29 mouse cellular contexts compared by ENCODE assay signal in the genomic region with DNA sequence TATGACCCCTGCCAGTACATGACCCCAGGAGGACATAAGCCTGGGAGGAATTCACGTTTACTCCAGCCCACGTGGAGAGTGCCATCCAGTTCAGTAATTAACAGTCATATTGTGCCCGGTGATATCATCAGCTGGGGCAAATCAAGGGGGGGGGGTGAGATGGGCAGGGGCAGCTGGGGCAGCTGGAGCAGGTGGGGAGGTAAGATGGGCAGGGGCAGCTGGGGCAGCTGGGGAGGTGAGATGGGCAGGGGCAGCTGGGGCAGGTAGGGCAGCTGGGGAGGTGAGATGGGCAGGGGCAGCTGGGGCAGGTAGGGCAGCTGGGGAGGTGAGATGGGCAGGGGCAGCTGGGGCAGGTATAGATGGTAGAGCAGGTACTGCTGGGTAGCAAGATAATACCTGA. TPM values are rescaled to one million over a fixed set of nuclear protein-coding genes. Genes with fewer than 3 reads are reported as not detected.
"Had no signal": no experiment of that assay in that cellular context is flagged by ENCODE, and none has a peak within 500 bp of the region (broad histone marks: within the 10 kb centered on the region; RNA-seq: fewer than 3 reads in every experiment).

No protein-coding gene starts in this region.

RNA-seq across cellular contexts. Expression of a gene that starts 22.1 kb away (rescaled TPM):
- total RNA-seq: forebrain, postnatal 0 days; gastrocnemius, adult 18-20 months; gastrocnemius, postnatal 10 days; gastrocnemius, postnatal 25 days; gastrocnemius, postnatal 4 days; granulocyte monocyte progenitor cell, adult 5-6 weeks; heart, adult 18-20 months; heart, adult 8-10 months; heart, postnatal 10 days; heart, postnatal 25 days; heart, postnatal 4 days; layer of hippocampus, adult 8-10 months; layer of hippocampus, postnatal 14 days; layer of hippocampus, postnatal 36 days; left cerebral cortex, adult 18-20 months; left cerebral cortex, postnatal 14 days had no signal
- polyA plus RNA-seq: heart, embryonic 10.5 days; heart, embryonic 16.5 days; hindbrain, embryonic 12.5 days; hindbrain, embryonic 14.5 days; hindbrain, embryonic 16.5 days; inflammation-experienced regulatory T-cells, adult 6 months; intestine, embryonic 15.5 days; kidney, embryonic 14.5 days; kidney, embryonic 16.5 days; limb, embryonic 10.5 days; limb, embryonic 12.5 days; limb, embryonic 14.5 days; liver, embryonic 11.5 days had no signal
